Mouse (Mus musculus): ENCODE measurements around the gene Man2c1.
A peak's percentile ranks its signal among the peaks of the same experiment; 100 is the strongest.

The Man2c1 gene

DNA sequence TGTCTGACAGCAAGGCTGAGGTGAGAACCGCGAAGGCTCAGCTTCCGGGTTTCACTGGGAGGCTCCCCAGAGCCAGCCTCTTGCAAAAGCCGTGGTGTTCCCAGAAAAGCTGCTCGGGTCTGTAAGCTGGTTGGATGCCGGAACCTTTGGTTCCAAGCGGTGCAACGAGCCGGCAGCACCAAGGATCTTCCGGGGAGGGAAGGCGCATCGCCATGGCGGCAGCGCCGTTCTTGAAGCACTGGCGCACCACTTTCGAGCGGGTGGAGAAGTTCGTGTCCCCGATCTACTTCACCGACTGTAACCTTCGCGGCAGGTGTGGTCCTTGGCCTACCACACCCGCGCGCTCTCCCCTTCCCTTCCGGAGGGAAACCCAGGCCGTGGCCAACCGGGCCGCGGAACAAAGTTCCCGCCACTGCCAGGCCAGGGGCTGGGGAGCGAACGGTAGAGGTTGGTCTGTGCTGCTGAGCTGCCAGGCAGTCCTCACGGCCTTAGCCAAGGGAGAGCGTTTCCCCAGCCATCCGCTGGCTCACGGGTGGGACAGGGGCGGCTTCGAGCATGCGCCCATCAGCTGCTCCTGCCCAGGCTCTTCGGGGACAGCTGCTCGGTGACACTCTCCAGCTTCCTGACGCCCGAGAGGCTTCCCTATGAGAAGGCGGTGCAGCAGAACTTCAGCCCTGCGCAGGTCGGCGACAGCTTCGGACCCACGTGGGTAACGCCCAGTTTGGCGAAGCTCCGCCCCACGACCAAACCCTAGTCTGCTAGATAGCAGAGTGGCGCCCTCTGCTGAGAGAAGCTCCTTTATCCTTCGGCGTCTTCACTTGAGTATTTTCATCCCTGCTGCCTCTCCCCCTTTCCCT, at the start of gene Man2c1:
Gene Man2c1, plus strand, starts transcription at position 114 of the 857 bp plus-strand sequence.
- DNase-seq: peak; percentile 96

DNA sequence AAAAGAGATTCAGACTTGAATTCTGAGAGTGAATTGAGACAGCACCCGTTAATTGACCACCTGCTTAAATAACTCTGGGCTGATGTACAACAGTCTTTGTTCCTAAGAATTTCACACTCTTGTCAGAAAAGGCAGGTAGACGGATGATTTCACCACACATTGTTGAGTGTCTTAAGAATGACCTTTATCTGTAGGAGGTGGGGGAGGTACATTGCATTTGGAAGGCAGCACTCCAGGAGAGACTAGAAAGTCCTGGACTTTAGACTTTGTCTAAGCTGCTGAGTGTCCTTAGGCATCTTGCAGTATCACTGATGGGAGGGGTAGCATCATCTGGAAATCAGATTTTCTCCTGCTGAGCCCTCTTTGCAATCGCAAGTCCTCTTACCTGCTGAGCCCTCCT, 48.3 kb upstream of the Man2c1 start:
- no peak for DNase-seq

DNA sequence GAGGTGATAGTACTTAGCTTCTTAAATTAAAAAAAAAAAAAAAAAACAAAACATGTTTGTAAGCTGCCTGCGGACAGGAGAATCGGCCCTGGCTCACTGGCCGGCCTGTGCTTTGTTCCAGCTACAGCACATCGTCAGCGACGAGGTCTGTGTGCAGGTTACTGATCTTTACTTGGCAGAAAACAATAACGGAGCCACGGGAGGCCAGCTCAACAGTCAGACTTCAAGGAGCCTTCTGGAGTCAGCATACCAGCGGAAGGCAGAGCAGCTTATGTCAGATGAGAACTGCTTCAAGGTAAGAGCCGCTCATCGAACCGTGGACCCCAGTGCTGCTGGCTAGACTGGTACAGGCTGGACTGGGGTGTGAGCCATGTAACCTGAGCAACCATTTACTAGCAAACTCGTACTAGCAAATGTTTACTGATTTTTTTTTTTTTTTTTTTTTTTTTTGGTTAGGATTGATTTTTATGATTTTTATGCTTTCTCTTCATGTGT, 13.2 kb upstream of the Man2c1 start:
- no peak for DNase-seq

DNA sequence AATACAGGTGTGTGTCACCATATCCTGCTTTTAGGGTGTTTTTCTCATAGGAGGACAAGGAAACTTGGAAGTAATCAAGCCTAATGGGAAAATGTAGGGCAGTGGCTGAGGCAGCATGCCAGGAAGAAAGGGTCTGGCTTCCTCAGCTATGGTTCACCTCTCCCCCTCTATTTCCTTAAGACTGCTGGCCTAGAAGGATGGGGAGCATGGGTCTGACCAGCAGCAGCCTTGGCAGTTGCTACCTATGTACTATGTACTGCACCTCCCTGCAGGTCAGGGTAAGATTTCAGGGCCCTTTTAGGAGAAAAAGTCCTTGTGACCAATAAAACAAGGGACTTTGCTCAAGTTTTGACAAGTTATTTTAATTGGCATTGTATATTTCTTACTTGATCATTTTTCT, 849 bp upstream of the Man2c1 start:
- DNase-seq: no peak

- DNase-seq: no peak
Measured at GRCm38 (mm10) chr9:57137246-57137645, 6.8 kb downstream of the Man2c1 start.

GRCm38 (mm10) chr9:57137777-57138176, 7.3 kb downstream of the Man2c1 start:
- no peak for DNase-seq

- no peak for DNase-seq
Measured at GRCm38 (mm10) chr9:57138507-57138906, 8.0 kb downstream of the Man2c1 start.

GRCm38 (mm10) chr9:57139110-57139509, 8.6 kb downstream of the Man2c1 start:
- DNase-seq: no peak

DNA sequence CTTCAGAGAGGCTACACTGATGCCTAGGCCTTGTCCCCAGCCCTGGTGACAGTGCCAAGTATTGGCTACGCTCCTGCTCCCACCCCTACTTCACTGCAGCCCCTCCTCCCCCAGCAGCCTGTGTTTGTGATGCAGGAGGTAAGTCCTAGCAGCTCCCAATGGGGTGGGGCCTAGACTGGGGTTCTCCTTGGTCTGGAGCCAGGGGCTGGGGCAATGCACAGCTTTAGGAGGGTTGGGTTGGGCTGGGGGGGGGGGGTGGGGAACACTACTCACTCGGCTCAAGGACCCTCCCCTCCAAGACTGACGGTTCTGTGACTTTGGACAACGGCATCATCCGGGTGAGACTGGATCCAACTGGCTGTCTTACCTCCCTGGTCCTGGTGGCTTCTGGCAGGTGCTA, 9.1 kb downstream of the Man2c1 start:
- no peak for DNase-seq

DNA sequence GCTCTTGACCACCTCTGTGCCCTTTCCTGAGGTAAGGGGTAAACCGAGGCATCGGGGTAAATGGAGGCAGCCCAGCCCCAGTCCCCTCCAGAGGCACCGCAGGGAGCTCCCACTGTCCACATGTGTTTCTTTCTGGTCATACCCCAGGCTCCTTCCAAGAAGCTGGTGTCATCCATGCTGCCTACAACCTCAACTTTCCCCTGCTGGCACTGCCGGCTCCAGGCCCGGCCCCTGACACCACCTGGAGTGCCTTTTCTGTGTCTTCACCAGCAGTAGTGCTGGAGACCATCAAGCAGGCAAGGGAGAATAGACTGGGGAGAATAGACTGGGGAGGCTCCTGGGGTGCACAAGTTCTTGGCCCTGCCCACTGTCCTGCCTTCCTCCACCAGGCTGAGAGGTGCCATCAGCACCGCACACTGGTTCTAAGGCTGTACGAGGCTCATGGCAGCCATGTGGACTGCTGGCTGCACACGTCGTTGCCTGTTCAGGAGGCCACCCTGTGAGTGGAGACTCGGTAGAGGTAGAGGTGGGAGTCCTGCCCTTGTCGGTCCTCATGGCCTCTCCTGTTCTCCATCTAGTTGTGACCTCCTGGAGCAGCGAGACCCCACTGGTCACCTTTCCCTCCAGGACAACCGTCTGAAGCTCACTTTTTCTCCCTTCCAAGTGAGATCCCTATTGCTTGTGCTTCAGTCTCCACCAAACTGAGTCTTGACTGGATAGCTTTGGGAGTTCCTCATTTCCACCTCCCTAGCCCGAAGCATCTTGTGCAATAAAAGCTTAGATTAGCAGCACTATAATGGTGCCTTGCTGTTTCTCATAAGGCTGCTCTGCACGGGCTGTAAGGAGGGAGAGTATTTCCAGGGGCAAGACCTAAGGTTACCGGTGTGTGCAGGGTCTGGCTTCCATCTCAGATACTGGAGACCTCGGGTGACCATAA, 11.2 kb downstream of the Man2c1 start:
- no peak for DNase-seq

DNA sequence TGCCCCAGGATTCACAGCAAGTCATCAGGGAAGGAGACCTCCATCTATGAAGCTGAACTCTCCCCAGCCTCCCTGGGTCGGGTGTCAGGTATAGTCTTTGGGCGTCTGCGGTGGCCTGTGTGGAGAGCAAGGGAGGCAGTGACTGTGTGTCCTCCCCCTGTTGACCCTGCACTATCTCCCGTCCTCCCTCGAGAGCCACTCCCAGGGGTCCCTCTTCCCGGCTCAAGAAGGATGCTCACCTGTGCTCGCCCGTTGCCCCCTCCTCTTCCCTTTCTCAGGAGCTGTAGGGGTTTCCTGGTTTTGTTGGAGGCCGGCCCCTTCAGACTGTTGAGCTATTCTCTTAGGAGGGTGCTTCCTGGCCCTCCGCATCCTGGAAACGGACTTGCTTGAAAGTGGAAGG, 12.7 kb downstream of the Man2c1 start:
- DNase-seq: no peak

- DNase-seq: no peak
Measured at GRCm38 (mm10) chr9:57144830-57145229, 14.3 kb downstream of the Man2c1 start.

DNA sequence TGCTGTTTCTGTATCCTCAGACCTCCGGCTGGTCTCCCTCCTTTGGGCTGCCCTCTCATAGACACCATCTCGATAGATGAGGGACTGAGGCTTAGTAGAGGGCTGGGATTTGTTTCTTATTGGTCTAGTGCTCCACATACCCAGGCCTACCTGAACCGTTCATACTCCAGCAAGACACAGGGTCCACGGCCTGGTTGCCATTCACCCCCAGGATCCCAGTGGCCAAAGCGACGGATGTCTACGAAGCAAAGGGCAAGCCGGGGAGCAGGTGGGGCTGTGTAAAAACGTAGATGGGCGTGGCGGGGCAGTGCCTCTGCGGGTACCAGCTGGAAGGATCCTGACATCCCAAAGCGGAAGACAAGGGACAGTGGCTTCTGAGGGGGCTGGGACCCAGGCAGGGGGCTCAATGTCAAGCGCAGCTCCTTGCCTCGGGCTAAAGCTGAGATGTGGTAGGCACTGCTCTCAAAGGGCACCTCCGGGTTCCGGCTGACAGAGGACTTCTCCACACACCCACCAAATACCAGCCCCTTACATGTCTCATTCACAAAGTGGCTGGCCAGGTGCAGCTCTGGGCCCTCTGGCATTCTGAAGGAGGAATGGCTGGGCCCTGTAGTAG, 16.1 kb downstream of the Man2c1 start:
- DNase-seq: no peak

- peak; percentile 53 for DNase-seq
Measured at GRCm38 (mm10) chr9:57147205-57148143, 17.0 kb downstream of the Man2c1 start.

DNA sequence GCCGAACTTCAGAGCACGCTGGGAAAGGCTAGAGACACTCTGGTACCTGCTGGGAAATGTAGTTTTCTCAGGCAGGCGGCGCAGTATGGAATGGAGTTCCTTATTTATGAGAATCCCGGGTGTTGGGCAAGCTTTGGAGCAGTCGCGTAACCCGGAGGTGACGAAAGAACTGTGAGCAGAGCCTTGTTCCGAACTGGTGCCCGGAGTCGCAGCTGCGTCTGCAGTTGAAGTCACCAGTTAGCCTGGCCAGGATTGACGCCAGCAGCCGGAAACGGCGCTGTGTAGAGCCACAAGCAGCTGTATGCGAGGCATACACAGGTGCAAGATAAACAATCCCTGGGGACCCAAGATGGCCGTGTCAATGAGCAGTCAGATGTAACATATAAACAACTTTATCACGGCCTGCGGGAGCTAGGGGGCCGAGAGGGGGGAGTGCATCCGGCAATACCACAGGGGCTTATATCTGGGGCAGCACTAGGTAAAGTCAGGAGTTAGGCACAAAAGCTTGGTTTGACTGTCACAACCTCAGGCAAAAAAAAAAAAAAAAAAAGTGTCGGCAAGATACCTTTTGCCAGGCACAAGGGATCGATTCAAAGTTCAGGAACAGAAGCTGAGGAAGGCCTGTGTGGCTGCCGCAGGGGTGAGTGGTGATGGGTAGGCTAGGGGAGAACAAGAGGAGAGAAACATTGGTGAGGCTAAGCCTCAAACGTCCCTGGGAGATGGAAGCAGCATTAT, 17.8 kb downstream of the Man2c1 start, which contains the start of gene Neil1:
Gene Neil1, minus strand, starts transcription at position 162 of the 735 bp plus-strand sequence.
- peak; percentile 94 for DNase-seq

DNA sequence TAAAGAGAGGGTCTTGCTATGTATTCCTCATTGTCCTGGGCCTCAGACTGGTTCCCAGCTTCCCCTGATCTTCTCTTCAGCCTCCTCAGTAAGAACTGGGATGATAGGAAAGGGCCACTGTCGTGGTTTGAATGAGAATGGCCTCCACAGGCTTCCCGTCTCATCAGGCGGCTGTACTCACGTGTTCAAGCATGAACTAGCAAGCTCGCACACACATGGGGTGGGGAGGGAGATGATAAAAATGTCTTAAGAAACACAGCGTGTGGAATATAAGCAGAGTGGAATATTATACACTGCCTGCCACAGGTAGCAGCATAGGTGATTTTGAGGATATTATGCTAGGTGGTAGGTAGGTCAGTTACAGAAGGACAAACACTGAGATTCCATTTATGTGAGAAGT, 18.5 kb downstream of the Man2c1 start:
- no peak for DNase-seq

- no peak for DNase-seq
Measured at GRCm38 (mm10) chr9:57150192-57150591, 19.7 kb downstream of the Man2c1 start.

GRCm38 (mm10) chr9:57152331-57152730, 21.8 kb downstream of the Man2c1 start:
- peak; percentile 6 for DNase-seq

DNA sequence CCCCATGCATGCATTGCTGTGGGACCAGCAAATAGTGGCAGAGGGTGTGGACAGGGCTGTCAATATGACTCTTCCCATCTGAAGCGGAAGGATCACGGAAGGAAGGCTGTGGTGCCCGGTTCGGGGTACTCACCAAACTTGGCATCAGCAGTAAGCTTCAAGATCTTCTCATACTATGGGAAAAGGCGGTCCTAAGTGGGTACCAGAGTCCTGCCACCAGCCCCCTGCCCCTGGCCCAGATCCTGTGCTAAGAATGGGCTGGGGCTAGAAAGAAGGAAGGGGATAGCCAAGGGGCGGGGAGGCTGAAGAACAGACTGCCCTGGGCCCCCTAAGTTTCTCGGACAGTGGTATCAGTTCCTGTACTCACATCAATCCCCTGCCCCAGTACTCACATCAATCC, 25.9 kb downstream of the Man2c1 start:
- DNase-seq: no peak

DNA sequence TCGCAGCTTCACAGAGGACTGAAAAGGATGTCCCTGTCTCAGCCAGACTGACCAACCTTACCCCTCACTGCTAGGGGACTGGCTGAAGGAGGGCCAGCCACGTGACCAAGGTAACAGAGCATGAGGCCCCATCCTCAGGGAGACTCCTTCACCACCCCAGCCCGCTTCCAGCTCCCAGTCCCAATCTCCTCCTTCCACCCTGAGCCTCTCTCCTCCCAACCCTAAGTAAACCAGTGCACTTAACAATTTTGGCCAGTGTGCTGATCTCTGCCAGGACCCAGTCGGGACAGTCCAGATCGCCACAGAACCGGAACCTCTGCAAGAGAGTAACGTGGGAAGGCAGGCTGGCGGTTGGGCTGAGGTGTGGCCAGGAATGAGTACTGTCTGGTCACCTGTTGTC, 26.3 kb downstream of the Man2c1 start:
- no peak for DNase-seq

- no peak for DNase-seq
Measured at GRCm38 (mm10) chr9:57157499-57157898, 27.0 kb downstream of the Man2c1 start.
